Mouse (Mus musculus) regulatory T cell (primary cell): Measurements from ENCODE around the gene Tspan31.
"Not testable (repeated sequence)": the region's sequence is repeated elsewhere in the genome, so short reads cannot be mapped to it uniquely, and the experiment has no call there.

ENCODE experiments used
- in situ Hi-C: fragments of 300-600 bp; cut with MboI, MseI; formaldehyde crosslinking; loops from one replicate; pipeline ENCODE4 v1.15.1; 2025; ENCODE audit warnings: high pct_unique_total_duplicates

The Tspan31 gene

DNA sequence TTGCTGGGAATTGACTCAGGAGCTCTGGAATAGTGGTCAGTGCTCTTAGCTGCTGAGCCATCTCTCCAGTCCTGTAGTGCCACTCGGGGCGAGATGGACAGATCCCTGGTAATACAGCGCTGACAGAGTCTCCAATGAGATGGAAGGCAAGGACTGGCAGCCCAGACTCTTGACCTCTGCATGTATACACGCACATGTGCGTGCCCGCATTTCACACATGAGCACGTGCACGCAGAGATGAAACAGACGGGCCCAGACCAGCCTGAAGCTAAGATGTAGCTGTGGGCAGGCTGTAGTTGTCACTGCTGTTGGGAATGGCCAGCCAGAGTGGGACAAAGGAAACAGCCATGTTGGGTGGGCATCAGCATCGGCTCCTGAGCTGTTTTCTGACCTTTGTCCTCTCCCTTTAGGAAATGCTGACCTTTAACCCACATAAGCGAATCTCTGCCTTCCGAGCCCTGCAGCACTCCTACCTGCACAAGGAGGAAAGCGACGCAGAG lies 3.5 kb downstream of the Tspan31 start:
- in situ Hi-C loops = no loop called here

DNA sequence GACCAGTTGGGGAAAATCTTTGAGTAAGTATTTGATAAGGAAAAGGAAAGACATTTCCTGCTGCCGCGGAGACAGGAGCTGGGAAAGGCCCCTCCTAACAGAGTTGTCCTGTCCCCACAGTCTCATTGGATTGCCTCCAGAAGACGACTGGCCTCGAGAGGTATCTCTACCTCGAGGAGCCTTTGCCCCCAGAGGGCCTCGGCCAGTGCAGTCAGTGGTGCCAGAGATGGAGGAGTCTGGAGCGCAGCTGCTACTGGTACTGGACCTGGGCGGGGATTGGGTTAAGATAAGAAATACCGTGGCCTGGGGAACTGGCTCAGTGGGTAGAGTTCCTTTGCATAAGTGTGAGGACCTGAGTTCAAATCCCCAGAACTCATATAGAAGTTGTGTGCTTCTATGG lies 4.1 kb downstream of the Tspan31 start:
- in situ Hi-C loops = no loop called here

DNA sequence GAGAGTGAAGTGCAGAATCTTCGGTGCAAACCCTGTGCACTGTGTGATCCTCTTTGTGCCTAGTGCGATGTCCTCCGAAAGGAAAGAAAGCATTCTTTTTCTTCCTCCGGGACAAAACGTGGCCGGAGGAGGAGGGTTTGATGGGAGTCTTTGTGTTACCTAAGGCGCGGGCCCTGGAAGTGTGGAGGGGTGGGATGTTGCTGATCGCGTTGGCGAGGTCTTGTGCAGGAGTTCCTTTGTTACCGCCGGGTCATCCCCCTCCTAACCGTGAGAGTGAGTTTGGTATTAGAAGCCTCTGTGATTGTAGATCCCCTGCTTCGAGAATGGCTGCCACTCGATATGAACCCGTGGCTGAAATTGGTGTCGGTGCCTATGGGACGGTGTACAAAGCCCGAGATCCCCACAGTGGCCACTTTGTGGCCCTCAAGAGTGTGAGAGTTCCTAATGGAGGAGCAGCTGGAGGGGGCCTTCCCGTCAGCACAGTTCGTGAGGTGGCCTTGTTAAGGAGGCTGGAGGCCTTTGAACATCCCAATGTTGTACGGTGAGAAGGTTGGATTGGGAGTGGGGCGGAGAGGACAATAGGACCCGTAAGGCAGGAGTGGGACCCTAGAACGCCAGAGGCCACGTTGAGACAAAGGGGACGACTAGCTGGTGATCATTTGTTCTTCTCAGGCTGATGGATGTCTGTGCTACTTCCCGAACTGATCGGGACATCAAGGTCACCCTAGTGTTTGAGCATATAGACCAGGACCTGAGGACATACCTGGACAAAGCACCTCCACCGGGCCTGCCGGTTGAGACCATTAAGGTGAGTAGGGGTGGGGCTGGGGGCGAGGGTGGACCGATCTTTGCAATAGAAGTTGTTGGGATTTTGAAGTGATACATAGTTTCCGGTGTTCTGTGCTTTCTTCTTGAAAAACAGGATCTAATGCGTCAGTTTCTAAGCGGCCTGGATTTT lies 5.9 kb downstream of the Tspan31 start:
- in situ Hi-C loops = no loop called here

DNA sequence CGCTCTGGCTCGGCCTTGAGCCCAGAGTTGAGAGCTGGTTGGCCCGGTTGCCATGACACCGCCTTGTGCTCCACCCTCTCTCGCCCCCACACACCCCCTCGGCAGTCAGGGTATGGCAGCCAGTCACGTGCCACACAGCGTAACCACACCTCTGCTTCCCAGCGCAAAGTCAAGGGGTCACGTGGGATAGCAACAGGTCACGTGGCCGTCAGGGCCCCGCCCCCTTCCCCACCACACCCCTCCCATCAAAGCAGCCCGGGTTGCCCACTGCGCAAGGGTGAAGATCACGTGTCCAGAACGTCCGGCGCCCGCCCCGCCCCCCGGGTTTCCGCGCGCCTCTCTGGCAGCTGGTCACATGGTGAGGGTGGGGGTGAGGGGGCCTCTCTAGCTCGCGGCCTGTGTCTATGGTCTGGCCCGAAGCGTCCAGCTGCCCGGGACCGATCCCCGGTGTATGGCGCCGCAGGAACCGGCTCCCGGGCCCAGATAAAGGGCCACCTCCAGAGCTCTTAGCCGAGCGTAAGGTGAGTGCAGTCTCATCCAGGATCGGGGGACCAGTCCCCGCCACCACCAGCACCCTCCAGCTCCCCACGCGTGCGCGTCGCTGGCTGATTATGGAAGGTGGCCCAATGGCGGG lies 6.7 kb downstream of the Tspan31 start, which contains the start of gene Cdk4:
Cdk4 (plus strand) TSS at position 296 of the 634 bp plus-strand sequence.
- in situ Hi-C loops = no loop called here

DNA sequence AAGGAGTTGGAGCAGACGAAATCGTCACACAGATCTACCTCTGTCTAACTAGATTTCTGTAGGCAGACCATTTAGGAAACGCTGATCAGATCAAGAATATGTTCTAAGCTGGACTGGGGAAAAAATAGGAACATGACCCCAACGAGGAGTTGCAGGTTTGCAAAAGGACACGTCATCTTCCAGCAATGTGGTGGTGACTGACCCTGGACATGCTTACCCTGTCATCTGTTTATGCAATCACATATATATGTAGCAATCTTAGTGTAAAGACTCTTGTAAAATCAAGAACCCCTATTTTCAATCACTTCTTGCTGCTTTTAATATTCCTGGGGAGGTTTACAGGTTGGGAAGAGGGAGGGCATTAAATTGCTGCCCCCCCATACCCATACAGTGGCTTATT lies 7.6 kb downstream of the Tspan31 start:
- in situ Hi-C loops = no loop called here

DNA sequence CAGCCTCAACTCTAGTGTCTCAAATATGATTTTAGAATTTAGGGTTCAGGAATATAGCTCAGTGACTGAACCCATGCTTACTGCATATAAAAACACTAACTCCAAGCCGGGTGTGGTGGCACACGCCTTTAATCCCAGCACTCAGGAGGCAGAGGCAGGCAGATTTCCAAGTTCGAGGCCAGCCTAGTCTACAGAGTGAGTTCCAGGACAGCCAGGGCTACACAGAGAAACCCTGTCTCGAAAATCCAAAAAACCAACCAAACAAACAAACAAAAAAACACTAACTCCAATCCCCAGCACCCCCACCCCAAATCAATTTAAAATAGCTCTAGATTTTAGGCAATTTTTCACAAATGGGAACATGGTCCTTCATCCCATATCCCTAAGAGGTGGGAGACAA lies 8.0 kb downstream of the Tspan31 start:
- in situ Hi-C loops = not testable (repeated sequence)

DNA sequence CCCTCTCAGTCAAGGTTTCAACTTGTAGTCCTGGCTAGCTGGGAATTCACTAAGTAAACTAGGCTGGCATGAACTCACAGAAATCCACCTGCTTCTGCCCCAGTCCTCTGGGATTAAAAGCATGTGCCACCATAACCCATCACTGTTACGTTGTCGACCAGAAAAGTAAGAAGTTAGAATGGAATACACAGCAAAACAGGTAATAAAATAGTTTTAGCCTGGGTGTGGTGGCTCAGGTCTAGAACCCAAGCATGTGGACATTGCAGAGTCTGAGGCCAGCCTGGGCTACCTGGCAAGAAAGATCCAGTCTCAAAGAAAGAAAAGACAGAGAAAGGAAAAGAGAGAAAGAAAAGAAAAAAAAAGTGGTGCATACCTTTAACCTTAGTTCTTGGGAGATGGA lies 8.6 kb downstream of the Tspan31 start:
- in situ Hi-C loops = no loop called here

DNA sequence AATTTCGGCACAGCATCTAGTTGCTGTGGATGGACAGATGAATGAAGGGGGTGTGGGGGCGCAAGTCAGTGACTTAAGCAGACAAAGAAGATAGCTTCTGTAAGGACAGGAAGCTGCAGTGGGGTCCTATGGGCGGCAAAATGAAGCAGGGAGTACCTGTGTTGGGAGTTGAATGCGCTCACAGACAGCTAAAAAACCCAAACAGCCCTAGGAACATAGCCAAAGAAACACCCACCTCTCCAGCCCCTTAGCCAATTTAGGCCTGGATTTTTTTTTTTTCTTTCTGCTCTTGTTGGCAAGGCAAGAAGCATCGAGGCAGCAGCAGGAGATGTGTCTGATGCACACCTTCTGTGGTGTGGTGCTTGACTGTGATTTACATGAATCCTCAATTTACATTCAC lies 9.0 kb downstream of the Tspan31 start:
- in situ Hi-C loops = no loop called here

DNA sequence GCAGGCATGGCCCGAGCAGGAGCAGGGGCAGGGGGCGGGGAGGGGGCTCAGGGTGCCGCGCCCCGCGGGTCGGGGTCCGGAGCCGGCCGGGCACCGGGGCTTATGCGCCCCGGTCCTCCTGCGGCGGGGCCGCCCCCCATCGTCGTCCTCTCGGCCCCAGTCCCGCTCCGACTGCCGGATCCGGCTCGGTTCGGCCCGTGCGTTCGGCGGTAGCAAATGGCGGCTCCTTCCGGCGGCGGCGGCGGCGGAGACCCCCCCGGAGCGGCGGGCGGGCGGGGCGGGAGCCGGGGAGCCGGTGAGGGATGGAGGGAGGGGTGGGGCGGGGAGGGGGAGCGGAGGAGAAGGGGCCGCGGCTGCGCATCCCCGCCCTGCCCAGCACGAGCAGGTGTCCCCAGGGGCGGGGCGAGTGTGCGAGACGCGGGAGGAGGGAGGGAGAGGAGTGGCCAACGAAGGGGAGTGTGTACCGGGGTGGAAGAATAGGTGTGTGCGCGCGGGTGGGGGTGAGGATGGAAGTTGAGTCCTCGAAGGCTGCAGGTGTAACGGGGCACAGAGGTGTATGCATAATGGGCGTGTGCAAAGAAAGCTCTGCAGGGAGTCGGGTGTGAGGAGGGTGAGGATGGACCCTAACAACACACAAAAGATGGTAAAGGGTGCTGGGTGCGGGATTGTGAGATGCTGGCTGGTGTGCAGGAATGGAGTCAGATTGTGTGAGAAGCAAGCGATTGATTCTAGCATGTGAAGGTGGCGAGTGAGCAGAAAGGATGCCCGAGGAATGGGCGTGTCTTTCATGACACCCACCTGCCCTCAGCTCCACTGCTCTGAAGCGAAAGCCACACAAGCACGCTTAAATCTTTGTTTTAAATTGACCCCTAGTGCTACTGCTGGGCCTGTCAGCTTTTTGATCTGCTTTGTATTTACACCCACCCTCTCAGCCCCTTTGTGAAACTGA lies 9.8 kb downstream of the Tspan31 start, which contains the start of gene March9:
March9 (minus strand) TSS at position 217 of the 949 bp plus-strand sequence.
- in situ Hi-C loops = no loop called here

DNA sequence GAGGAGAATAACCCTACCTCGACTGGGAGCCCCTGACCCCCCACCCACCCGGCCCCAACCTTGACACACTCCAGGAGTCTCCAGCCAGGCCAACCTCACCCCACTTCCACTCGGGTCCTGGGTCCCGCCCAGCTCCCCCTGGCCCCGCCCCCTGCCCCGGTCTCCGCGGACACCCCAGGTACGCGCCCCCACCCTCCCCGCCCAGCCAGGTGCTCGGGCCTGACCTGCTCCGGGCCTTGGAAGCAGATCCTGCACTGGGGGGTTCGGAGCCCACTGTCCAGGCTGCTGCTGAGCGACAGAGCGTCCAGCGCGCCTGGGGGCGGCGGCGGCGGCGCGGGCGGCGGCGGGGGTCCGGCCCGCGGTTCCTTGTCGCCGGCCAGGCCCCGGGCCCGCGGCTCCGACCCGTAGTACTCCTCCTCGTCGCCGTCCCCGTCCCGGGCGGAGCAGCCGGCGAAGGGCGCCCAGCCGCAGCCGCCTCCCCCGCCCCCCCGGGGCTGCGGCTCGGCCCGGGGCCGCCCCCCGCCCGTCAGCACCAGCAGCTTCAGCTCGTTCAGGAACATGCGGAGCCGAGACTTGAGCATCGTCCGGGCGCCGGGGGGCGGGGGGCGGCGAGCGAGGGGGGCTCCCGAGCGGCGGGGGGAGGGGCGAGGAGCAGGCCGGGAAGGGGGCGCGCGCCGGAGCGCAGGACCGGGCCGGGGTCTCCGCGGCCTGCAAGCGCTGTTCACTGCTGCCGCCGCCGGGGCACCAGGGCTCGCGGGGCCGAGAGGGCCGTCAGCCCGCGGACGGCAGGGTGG lies 10.7 kb downstream of the Tspan31 start:
- in situ Hi-C loops = no loop called here

DNA sequence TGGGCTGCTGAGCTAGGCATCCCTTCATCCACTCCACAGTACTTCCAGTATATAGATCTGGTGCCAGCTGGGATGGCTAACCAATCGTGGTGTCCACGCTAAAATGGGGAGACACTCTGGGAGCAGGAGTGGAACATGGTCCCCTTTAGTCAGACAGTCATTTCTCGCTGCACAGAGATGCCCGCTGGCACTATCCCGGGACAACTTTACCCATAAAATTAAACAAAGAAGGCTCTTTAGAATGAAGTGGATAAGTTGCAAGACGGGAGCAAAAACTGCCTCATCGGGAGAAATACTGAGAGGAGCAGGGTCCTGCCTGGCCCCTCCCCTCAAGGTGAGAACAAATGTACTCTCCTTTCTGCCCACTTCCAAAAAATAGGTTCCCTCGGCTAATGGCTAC lies 11.4 kb downstream of the Tspan31 start:
- in situ Hi-C loops = no loop called here

DNA sequence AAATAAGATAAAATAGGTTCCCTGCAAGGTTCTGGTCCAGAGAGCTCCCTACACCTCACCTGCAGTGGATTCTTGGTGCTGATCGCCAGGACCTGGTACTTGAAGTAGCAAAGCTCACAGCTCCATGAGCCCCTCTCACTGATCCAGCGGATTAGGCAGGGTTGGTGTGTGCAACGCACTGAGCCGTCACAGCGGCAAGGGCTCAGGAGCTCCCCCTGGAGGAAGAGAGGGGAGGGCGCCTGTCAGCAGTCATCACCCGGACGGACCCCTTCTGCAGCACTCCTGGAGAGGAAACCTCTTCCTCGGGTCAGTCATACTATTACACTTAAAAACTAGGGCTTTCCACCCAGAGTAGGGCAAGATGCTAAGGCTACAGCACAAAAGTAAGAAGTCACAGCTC lies 11.9 kb downstream of the Tspan31 start:
- in situ Hi-C loops = no loop called here

DNA sequence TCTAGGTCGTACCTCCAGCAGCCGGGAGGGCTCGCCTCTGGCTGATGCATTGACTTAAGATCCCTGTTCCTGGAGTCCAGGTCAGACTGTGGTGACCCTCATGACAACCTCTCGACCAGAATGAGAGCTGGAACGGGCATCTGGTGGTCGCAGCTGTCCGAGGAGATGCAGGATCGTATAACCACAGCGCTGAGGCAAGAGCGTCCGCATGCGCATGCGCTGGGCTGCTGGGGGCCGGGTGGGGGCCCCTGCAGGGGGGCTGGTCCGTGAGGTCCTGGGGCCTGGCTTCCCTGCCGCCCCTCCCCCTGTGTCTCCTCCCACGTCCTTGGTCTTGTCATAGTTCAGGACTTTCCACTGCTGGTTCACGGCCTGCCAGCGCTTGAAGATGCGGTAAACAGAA lies 13.6 kb downstream of the Tspan31 start:
- in situ Hi-C loops = no loop called here

DNA sequence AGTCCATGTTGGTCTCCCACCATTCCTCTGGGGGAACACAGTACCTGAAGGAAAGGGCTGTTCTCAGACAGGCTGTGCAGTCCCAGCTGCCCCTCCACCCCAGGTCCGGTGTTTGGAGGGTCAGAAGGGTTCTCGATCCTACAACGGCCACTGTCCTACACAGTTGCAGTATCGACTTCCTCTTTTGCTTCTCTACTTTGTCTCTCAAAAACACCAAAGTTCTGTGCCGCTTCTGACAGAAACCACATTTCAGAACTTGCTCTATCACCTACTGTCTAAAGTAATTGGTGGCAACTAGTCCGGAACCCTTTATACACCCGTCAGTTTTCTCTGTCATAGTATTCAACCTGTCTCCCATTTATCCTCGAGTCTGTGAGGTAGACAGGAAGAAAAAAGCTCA lies 14.7 kb downstream of the Tspan31 start:
- in situ Hi-C loops = no loop called here

DNA sequence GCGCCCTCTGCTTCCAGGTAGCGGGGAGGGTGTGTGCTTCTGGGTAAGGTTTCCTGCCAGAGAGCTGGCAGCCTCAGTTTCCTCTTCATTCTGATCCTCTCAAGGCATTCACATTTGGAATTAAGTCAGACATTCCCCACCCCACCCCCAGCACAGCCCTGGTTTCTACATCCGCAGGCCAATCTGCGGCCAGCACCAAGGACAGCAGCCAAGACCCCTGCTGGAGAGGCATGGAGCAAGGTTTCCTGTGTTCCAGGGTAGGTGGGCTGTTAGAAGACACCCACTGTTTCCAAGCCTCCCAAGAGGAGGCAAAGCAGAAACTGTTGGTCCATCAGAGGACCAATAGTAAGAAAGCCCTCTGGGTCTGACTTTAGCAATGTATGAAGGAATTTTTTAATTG lies 15.4 kb downstream of the Tspan31 start:
- in situ Hi-C loops = no loop called here

DNA sequence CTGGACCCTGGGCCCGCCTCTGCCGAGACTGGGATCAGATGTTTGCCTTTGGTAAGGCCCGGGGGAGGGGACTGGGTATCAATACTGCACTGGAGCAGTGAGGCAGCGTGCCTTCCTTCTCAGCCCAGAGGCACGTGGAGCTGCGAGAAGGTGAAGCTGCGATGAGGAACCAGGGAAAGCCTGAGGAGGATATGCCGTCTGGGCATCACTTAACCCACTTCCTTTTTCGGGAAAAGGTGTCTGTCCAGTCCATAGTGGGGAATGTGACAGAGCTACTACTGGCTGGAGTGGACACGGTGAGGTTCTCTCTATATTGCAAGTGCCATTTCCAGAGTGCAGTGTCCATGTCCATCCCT lies 20.0 kb downstream of the Tspan31 start:
- in situ Hi-C loops = no loop called here

DNA sequence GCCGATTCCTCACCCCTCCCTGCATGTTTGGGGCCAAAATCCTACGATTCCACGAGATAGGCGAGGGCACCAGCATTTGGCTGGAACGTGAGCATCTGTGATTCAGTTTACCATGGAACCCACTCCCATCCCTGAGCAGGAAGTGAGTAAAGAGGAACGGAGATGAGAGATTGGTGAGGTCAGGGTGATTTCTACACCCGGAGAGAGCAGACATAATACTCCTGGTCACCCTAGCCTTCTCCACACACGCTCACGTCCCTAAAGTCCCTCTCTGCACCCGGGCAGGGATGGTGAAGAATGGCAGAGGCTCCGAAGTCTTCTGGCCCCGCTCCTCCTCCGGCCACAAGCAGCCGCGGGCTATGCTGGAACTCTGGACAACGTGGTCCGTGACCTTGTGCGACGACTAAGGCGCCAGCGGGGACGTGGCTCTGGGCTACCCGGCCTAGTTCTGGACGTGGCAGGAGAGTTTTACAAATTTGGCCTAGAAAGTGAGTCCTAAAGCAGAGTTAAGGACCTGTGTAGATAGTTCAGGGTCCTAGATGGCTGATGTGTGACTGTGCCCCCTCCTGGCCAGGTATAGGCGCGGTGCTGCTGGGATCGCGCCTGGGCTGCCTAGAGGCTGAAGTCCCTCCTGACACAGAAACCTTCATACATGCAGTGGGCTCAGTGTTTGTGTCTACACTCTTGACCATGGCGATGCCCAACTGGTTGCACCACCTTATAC lies 20.5 kb downstream of the Tspan31 start:
- in situ Hi-C loops = no loop called here

DNA sequence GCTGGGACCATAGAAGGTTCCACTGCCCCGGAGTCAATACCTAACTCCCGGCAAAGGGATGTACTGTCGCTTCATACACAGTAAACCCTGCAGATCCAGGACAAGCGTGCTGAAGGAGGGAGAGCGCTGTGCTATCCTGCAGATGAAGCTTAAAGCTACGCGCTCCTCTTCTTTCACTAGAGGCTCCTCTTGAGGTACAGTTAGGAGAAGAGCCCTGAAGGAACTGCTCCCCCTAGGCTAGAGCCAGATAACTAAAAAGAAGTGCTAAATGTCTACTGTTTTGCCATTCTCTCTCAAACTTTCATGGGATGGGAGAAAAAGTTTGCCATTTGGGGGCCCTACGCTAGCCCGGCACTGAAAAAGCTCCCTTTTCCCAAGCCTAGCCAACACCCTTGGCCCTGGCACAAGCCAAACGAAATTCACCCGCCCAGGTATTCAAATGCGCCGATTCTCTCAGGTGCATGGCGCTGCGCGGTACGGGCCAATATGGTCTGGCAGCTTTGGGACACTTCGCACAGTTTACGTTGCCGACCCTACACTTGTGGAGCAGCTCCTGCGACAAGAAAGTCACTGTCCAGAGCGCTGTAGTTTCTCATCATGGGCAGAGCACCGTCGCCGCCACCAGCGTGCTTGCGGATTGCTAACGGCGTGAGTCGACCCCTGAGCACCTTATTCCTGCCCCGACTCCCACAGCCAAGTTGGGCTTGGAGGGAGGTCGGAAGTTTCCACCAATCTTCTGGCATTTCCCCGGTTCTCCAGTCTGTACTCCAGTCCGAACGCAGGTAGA lies 21.3 kb downstream of the Tspan31 start:
- in situ Hi-C loops = no loop called here

DNA sequence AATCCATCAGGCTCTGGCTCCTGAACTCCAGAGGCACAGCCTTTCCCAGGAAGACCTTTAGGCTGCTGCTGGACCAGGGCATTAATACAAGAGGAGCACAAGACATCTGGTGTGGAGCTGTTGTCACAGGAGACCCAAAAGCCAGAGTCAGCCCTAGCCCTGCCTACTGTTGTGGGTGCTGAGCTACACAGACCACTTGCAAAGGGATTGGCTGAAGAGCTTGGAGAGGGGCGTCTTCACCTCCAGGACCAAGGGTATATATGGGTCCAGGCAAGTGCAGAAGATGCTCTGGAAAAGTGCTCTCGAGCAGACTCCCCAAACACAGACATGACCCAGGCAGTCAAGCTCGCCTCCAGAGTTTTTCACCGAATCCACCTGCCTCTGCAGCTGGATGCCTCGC lies 22.1 kb downstream of the Tspan31 start, which contains the start of gene Cyp27b1:
Cyp27b1 (plus strand) TSS at position 297 of the 400 bp plus-strand sequence.
- in situ Hi-C loops = no loop called here
